Mouse (Mus musculus): ENCODE data around the gene Odf4. TPM values are rescaled to one million over a fixed set of nuclear protein-coding genes. Genes with fewer than 3 reads are reported as not detected.
"Not testable (repeated sequence)": the region's sequence is repeated elsewhere in the genome, so short reads cannot be mapped to it uniquely, and the experiment has no call there.

Gene Odf4
- total RNA-seq, 2 experiments from 2014 or later = not detected

GRCm38 (mm10) chr11:68947542-68947993 is 20.7 kb upstream of the Odf4 start:
- ATAC-seq (replicated peaks; ENCODE audit: poor library complexity, severe bottlenecking) = no peak

- ATAC-seq (replicated peaks; ENCODE audit: poor library complexity, severe bottlenecking) = no peak
Measured at GRCm38 (mm10) chr11:68946806-68947440, 20.0 kb upstream of the Odf4 start.

GRCm38 (mm10) chr11:68946001-68946400 is 19.1 kb upstream of the Odf4 start:
- no peak for ATAC-seq (replicated peaks; ENCODE audit: poor library complexity, severe bottlenecking)

- ATAC-seq (replicated peaks; ENCODE audit: poor library complexity, severe bottlenecking) = no peak
Measured at GRCm38 (mm10) chr11:68945245-68945644, 18.4 kb upstream of the Odf4 start.

GRCm38 (mm10) chr11:68942731-68943130 is 15.8 kb upstream of the Odf4 start:
- no peak for ATAC-seq (replicated peaks; ENCODE audit: poor library complexity, severe bottlenecking)

- ATAC-seq (replicated peaks; ENCODE audit: poor library complexity, severe bottlenecking) = no peak
Measured at GRCm38 (mm10) chr11:68940516-68940915, 13.6 kb upstream of the Odf4 start.

GRCm38 (mm10) chr11:68939451-68940304 is 12.8 kb upstream of the Odf4 start:
- peak; percentile 99 for ATAC-seq (replicated peaks; ENCODE audit: poor library complexity, severe bottlenecking)

- not testable (repeated sequence) for ATAC-seq (replicated peaks; ENCODE audit: poor library complexity, severe bottlenecking)
Measured at GRCm38 (mm10) chr11:68936951-68937350, 10.1 kb upstream of the Odf4 start.

GRCm38 (mm10) chr11:68933885-68934507 is 7.1 kb upstream of the Odf4 start:
- no peak for ATAC-seq (replicated peaks; ENCODE audit: poor library complexity, severe bottlenecking)

GRCm38 (mm10) chr11:68929947-68930346 is 3.1 kb upstream of the Odf4 start:
- ATAC-seq (replicated peaks; ENCODE audit: poor library complexity, severe bottlenecking) = no peak

GRCm38 (mm10) chr11:68924749-68925148 is 2.1 kb downstream of the Odf4 start:
- ATAC-seq (replicated peaks; ENCODE audit: poor library complexity, severe bottlenecking) = no peak

- no peak for ATAC-seq (replicated peaks; ENCODE audit: poor library complexity, severe bottlenecking)
Measured at GRCm38 (mm10) chr11:68923191-68923590, 3.7 kb downstream of the Odf4 start.

GRCm38 (mm10) chr11:68914566-68914965 is 12.3 kb downstream of the Odf4 start:
- ATAC-seq (replicated peaks; ENCODE audit: poor library complexity, severe bottlenecking) = peak; percentile 95

- no peak for ATAC-seq (replicated peaks; ENCODE audit: poor library complexity, severe bottlenecking)
Measured at GRCm38 (mm10) chr11:68911531-68912177, 15.2 kb downstream of the Odf4 start.

GRCm38 (mm10) chr11:68908846-68909503 is 17.9 kb downstream of the Odf4 start:
- ATAC-seq (replicated peaks; ENCODE audit: poor library complexity, severe bottlenecking) = no peak

- ATAC-seq (replicated peaks; ENCODE audit: poor library complexity, severe bottlenecking) = no peak
Measured at GRCm38 (mm10) chr11:68907251-68907650, 19.6 kb downstream of the Odf4 start.

GRCm38 (mm10) chr11:68906461-68906790 is 20.5 kb downstream of the Odf4 start:
- ATAC-seq (replicated peaks; ENCODE audit: poor library complexity, severe bottlenecking) = no peak

GRCm38 (mm10) chr11:68905665-68906460 is 21.0 kb downstream of the Odf4 start:
- ATAC-seq (replicated peaks; ENCODE audit: poor library complexity, severe bottlenecking) = no peak

- no peak for ATAC-seq (replicated peaks; ENCODE audit: poor library complexity, severe bottlenecking)
Measured at GRCm38 (mm10) chr11:68905138-68905531, 21.7 kb downstream of the Odf4 start.
